Mouse (Mus musculus) MEL (cell line): ENCODE results near the gene Cables2. TPM values are rescaled to one million over a fixed set of nuclear protein-coding genes. Genes with fewer than 3 reads are reported as not detected.

Experiments used
- DNase-seq: peaks from one replicate; pipeline ENCODE4 v3.0.0; 2011; ENCODE audit warnings: low read depth, low spot score
- H3K27ac ChIP-seq: 2 replicates; pipeline ENCODE4 v1.5.1; 2012; ENCODE audit warnings: low read depth, mild to moderate bottlenecking, control low read depth, low read length, moderate library complexity; ENCODE audit not compliant: control insufficient read depth
- H3K27me3 ChIP-seq, 2 experiments: fragments of 150-350 bp in 1 of 2; sonication (generic) in 1 of 2; 2 replicates each; pipeline ENCODE4 v1.6.1; 2012; ENCODE audit warnings: low read length in 2 of 2, mild to moderate bottlenecking in 2 of 2, improper control_type of control experiment in 1 of 2, moderate library complexity in 1 of 2; ENCODE audit not compliant: insufficient read depth in 2 of 2, control insufficient read depth in 1 of 2
- H3K36me3 ChIP-seq, 2 experiments: 2 replicates each; pipeline ENCODE4 v1.6.1; 2012 to 2014; ENCODE audit warnings: low read length in 2 of 2, improper control_type of control experiment in 1 of 2, inconsistent platforms in 1 of 2, mild to moderate bottlenecking in 1 of 2; ENCODE audit not compliant: insufficient read depth in 2 of 2, control insufficient read depth in 1 of 2
- H3K4me1 ChIP-seq, 2 experiments: fragments of 150-350 bp in 1 of 2; sonication (generic) in 1 of 2; 2 replicates each; pipeline ENCODE4 v1.6.1; 2012; ENCODE audit warnings: low read length in 2 of 2, improper control_type of control experiment in 1 of 2, mild to moderate bottlenecking in 1 of 2; ENCODE audit not compliant: insufficient read depth in 2 of 2, control insufficient read depth in 1 of 2
- H3K4me3 ChIP-seq, 2 experiments: fragments of 150-350 bp in 1 of 2; sonication (generic) in 1 of 2; 2 replicates each; pipeline ENCODE4 v1.5.1; 2012; ENCODE audit warnings: low read depth in 2 of 2, low read length in 2 of 2, mild to moderate bottlenecking in 2 of 2, moderate library complexity in 2 of 2, control low read depth in 1 of 2, improper control_type of control experiment in 1 of 2; ENCODE audit not compliant: control insufficient read depth in 1 of 2, insufficient read depth in 1 of 2
- H3K79me2 ChIP-seq: 2 replicates; pipeline ENCODE4 v1.6.1; 2012; ENCODE audit warnings: mild to moderate bottlenecking, low read length, moderate library complexity; ENCODE audit not compliant: control insufficient read depth, poor library complexity, insufficient read depth
- H3K9ac ChIP-seq: 2 replicates; pipeline ENCODE4 v1.6.1; 2012; ENCODE audit warnings: low read depth, mild to moderate bottlenecking, control low read depth, low read length, moderate library complexity; ENCODE audit not compliant: control insufficient read depth, poor library complexity, severe bottlenecking
- H3K9me3 ChIP-seq: fragments of 150-350 bp; sonication (generic); replicated peaks from 2 replicates; pipeline ENCODE4 v1.6.1; 2012; ENCODE audit warnings: mild to moderate bottlenecking, low read length, improper control_type of control experiment, moderate library complexity; ENCODE audit not compliant: insufficient read depth
- BHLHE40 ChIP-seq: IDR thresholded peaks from 2 replicates; pipeline ENCODE4 v1.6.1; 2012; ENCODE audit warnings: low read depth, mild to moderate bottlenecking, inconsistent platforms, low read length, improper control_type of control experiment, borderline replicate concordance
- GABPA ChIP-seq: IDR thresholded peaks from 2 replicates; pipeline ENCODE4 v1.6.1; 2012; ENCODE audit warnings: low read depth, mild to moderate bottlenecking, inconsistent platforms, low read length, improper control_type of control experiment, moderate library complexity
- GATA1 ChIP-seq: IDR thresholded peaks from 2 replicates; pipeline ENCODE4 v1.6.1; 2011; ENCODE audit warnings: low read depth, low read length, improper control_type of control experiment
- HCFC1 ChIP-seq: IDR thresholded peaks from 2 replicates; pipeline ENCODE4 v1.6.1; 2012; ENCODE audit warnings: low read depth, mild to moderate bottlenecking, inconsistent platforms, low read length, improper control_type of control experiment, moderate library complexity
- MEF2A ChIP-seq: IDR thresholded peaks from 2 replicates; pipeline ENCODE4 v1.6.1; 2014; ENCODE audit warnings: low read depth, mild to moderate bottlenecking, inconsistent platforms, low read length, improper control_type of control experiment; ENCODE audit not compliant: poor library complexity, insufficient replicate concordance, severe bottlenecking; ENCODE audit errors: extremely low read depth
- MXI1 ChIP-seq: IDR thresholded peaks from 2 replicates; pipeline ENCODE4 v1.6.1; 2011; ENCODE audit warnings: mild to moderate bottlenecking, low read depth, low read length, improper control_type of control experiment
- NELFE ChIP-seq: IDR thresholded peaks from 2 replicates; pipeline ENCODE4 v1.6.1; 2011; ENCODE audit warnings: low read depth, low read length, improper control_type of control experiment
- TBP ChIP-seq: IDR thresholded peaks from 2 replicates; pipeline ENCODE4 v1.8.0; 2011; ENCODE audit warnings: low read depth, low read length, improper control_type of control experiment
- USF1 ChIP-seq: IDR thresholded peaks from 2 replicates; pipeline ENCODE4 v1.6.1; 2014; ENCODE audit warnings: low read depth, mild to moderate bottlenecking, inconsistent platforms, low read length, improper control_type of control experiment, moderate library complexity
- USF2 ChIP-seq, 2 experiments: IDR thresholded peaks; 2 replicates each; pipeline ENCODE4 v1.6.1; 2011 to 2012; ENCODE audit warnings: improper control_type of control experiment in 2 of 2, low read length in 2 of 2, borderline replicate concordance in 1 of 2, inconsistent platforms in 1 of 2, low read depth in 1 of 2, mild to moderate bottlenecking in 1 of 2; ENCODE audit not compliant: insufficient read depth in 1 of 2
- ZMIZ1 ChIP-seq: IDR thresholded peaks from 2 replicates; pipeline ENCODE4 v1.6.1; 2012; ENCODE audit warnings: low read depth, mild to moderate bottlenecking, inconsistent platforms, low read length, improper control_type of control experiment, moderate library complexity
- polyA plus RNA-seq, 2 experiments: library from polyadenylated mRNA; stranded (reverse) in 1 of 2; unstranded in 1 of 2; fragments of >175 nt in 1 of 2; fragments of >200 nt in 1 of 2; gene quantifications; 2 replicates each; pipeline versions ENCODE4 v1.2.1 to v1.2.4; 2012; ENCODE audit warnings: low replicate concordance in 2 of 2, low read depth in 1 of 2; ENCODE audit not compliant: insufficient read length in 2 of 2, insufficient read depth in 1 of 2, missing spikeins in 1 of 2
- total RNA-seq: library from RNA; depleted of rRNA; stranded (reverse); fragments of 300-350 nt; gene quantifications from 2 replicates; pipeline ENCODE4 v1.2.3, GENCODE M21; 2012

Cables2 gene
- total and polyA plus RNA-seq, 3 experiments: 10.7 to 16.7 TPM; not detected in 1

DNA sequence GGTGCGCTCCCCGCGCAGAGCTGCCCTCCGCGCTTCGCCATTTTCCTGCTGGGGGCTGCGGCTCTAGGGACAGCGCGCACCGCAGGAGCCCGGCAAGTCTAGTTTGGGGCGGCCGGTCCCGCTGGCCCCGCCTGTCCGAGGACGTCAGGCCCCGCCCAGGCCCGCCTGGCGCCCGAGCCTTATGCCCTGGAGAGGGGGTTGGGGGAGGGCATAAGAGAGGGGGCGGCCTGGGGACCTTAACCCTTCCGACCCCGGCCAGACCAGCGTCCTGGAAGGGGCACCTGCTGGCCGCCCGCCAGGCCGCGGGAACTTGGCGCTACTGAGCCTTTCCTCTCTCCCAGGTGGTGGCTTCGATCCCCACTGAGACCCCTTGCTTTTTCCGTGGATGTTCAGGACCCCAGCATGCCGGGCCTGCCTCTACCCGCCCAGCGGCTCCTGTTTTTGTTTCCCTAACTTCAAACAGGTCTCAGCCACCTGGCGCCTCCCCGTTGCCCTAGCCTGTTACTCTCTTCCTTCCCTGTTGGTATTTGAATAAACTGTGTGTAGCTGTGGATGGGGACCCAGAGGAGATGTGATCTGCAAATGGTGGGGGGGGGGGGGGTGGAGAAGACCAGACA lies 47.4 kb downstream of the Cables2 start, which contains the start of gene Lama5:
Gene Lama5, minus strand, starts transcription at position 98 of the 617 bp plus-strand sequence.
- no peaks in the 10 kb centered on the region; a peak in 1 of 4 replicates for H3K36me3 ChIP-seq
- TF ChIP-seq TBP (no peak), USF2 (IDR thresholded peaks at IDR 0.05; ENCODE audit: borderline replicate concordance in 1 of 2, insufficient read depth in 1 of 2, low read depth in 1 of 2, low read length in 2 of 2) (no peak), GABPA (no peak), NELFE (peak; percentile 21; the same call in 1 of the 2 replicates), MXI1 (no peak)
- H3K4me1 ChIP-seq: peaks cover 0 to 21% of the 10 kb centered on the region in 2 experiments; a peak in 1 of 4 replicates
- peak; percentile 61 for DNase-seq
- H3K27ac ChIP-seq: no peak within 1 kb of the TSS
- peak within 1 kb of the TSS; percentile 66 for H3K9ac ChIP-seq
- H3K27me3 ChIP-seq: no peaks in the 10 kb centered on the region
- no peaks in the 10 kb centered on the region for H3K9me3 ChIP-seq
- peak within 1 kb of the TSS; percentile 71 to 87 for H3K4me3 ChIP-seq
- peaks cover 1% of the 10 kb centered on the region; the same call in 1 of the 2 replicates for H3K79me2 ChIP-seq

DNA sequence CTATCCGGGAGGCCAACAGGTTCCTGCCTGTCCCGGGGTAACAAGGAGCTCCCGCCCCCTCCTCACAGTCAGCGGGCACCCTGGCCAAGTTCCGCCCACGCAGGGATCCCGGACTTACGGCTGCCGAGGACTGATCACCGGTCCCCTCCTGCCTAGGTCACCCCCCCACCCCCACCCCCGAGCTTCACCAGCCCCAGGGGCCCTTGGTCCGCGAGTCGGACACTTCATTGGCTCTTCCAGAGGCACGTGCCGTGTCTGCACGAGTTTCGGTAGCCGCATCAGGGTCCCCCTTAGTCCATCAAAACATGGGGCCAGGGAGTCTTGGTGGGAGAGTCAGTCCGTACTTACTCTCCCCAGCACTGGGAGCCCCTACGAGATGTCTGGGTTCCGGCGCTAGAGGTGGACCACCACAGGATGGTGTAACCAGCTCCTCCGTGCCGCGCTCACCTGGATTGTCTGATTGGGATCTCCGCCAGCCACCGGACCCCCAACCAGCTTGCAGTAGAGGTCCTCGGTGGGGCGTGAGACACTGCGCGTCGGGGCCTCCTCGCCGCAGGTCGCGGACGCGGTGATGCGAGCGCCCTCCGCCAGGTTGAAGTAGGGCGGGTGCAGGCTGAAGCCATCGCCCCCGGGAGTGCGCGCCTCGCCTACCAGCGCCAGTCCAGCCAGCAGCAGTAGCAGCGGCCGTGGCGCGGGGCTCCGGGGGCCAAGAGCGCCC lies 48.1 kb downstream of the Cables2 start:
- no peak overlapping the region for H3K27ac ChIP-seq
- H3K9me3 ChIP-seq: no peaks in the 10 kb centered on the region
- peak overlapping the region; percentile 66 for H3K9ac ChIP-seq
- peaks cover 0 to 21% of the 10 kb centered on the region in 2 experiments; a peak in 1 of 4 replicates for H3K4me1 ChIP-seq
- TF ChIP-seq BHLHE40 (peak; percentile 52; the same call in 1 of the 2 replicates), MEF2A (no peak), HCFC1 (no peak), MXI1 (peak; percentile 44; the same call in 1 of the 2 replicates), ZMIZ1 (no peak), GATA1 (no peak), USF1 (peak; percentile 73)
- peak overlapping the region; percentile 71 to 87 for H3K4me3 ChIP-seq
- H3K27me3 ChIP-seq: no peaks in the 10 kb centered on the region
- peaks cover 1% of the 10 kb centered on the region; the same call in 1 of the 2 replicates for H3K79me2 ChIP-seq
- H3K36me3 ChIP-seq: no peaks in the 10 kb centered on the region; a peak in 1 of 4 replicates
- DNase-seq: peak; percentile 50
